Mouse (Mus musculus) lung, adult 2 months (tissue): ENCODE results near the gene Camk2g.

Experiments used
- CTCF ChIP-seq: fragments of 200-500 bp; IDR thresholded peaks from 2 replicates; pipeline ENCODE4 v1.5.1; 2011; ENCODE audit warnings: mild to moderate bottlenecking, low read length, control low read depth; ENCODE audit not compliant: insufficient read depth
- POLR2A ChIP-seq: fragments of 200-500 bp; IDR thresholded peaks from 2 replicates; pipeline ENCODE4 v1.6.1; 2011; ENCODE audit warnings: low read depth, mild to moderate bottlenecking, control low read depth, low read length, borderline replicate concordance; ENCODE audit errors: extremely low read depth

DNA sequence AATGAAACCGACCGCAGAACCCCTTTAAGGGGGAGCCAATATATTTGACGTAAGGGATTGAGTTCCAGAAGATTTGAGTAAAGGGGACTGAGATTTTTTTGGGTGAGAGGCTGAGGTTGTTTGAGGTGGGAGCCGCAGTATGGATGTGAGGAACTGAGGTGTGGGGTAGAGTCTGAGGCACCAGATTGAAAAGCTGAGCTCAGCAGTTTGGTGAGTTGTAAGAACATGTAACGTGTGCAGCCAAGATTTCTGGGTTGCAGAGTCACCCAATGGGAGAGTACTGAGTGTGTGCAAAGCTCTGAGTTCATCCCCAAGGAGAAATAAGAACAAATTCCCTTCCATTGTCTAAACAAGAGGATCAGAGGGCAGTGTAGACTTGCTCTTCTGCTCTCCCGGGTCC is 4.4 kb upstream of the Camk2g start:
- no peak for TF ChIP-seq CTCF
- no peak for TF ChIP-seq POLR2A
